9 mouse cellular contexts compared by ENCODE assay signal in genomic region chr4:153482459-153483338, GRCm38 (mm10). TPM values are rescaled to one million over a fixed set of nuclear protein-coding genes. Genes with fewer than 3 reads are reported as not detected.
A peak's percentile ranks its signal among the peaks of the same experiment; 100 is the strongest.
DNase-seq lines count a peak whose midpoint lies in the region; ATAC-seq and TF ChIP-seq lines count a peak whose summit lies in the region.
"Had no signal": no experiment of that assay in that cellular context is flagged by ENCODE, and none has a peak within 500 bp of the region (broad histone marks: within the 10 kb centered on the region; RNA-seq: fewer than 3 reads in every experiment).

Gene Ajap1, minus strand, starts transcription at chr4:153482811.

- H3K4me1 ChIP-seq in cerebellum, adult 2 months (ENCODE audit: control insufficient read depth, insufficient read depth, low read length) = no peaks in the 10 kb centered on the region
- H3K4me1 ChIP-seq in lung, postnatal 0 days (ENCODE audit: insufficient read depth, low read depth, low read length) = no peaks in the 10 kb centered on the region
- peaks cover 10% of the 10 kb centered on the region for H3K4me1 ChIP-seq in intestine, embryonic 14.5 days (replicated peaks; ENCODE audit: control insufficient read depth, insufficient read depth, low read length)
- peaks cover 84% of the 10 kb centered on the region for H3K4me1 ChIP-seq in midbrain, embryonic 10.5 days
- no peaks in the 10 kb centered on the region for H3K4me1 ChIP-seq in stomach, postnatal 0 days (replicated peaks; ENCODE audit: control insufficient read depth, insufficient read depth)

- H3K9me3 ChIP-seq in lung, postnatal 0 days (ENCODE audit: low read length) = no peaks in the 10 kb centered on the region
- H3K9me3 ChIP-seq in intestine, embryonic 14.5 days (ENCODE audit: control insufficient read depth, low read length) = no peaks in the 10 kb centered on the region
- no peaks in the 10 kb centered on the region for H3K9me3 ChIP-seq in midbrain, embryonic 10.5 days (replicated peaks)
- H3K9me3 ChIP-seq in stomach, postnatal 0 days (ENCODE audit: control insufficient read depth, low read length) = no peaks in the 10 kb centered on the region

- peaks cover 1% of the 10 kb centered on the region; the same call in 1 of the 2 replicates for H3K27me3 ChIP-seq in cerebellum, adult 2 months (ENCODE audit: control insufficient read depth, insufficient read depth, low read length)
- H3K27me3 ChIP-seq in lung, postnatal 0 days (replicated peaks; ENCODE audit: insufficient read depth, low read length) = peaks cover 46% of the 10 kb centered on the region
- H3K27me3 ChIP-seq in intestine, embryonic 14.5 days (replicated peaks; ENCODE audit: control insufficient read depth, insufficient read depth, low read length) = peaks cover 78% of the 10 kb centered on the region
- peaks cover 84% of the 10 kb centered on the region for H3K27me3 ChIP-seq in midbrain, embryonic 10.5 days (ENCODE audit: low read depth, poor library complexity, severe bottlenecking)
- peaks cover 27% of the 10 kb centered on the region for H3K27me3 ChIP-seq in stomach, postnatal 0 days (ENCODE audit: control insufficient read depth, insufficient read depth, low read length)

- H3K36me3 ChIP-seq in lung, postnatal 0 days (ENCODE audit: insufficient read depth, low read length) = no peaks in the 10 kb centered on the region
- no peaks in the 10 kb centered on the region for H3K36me3 ChIP-seq in intestine, embryonic 14.5 days (ENCODE audit: control insufficient read depth, insufficient read depth, low read length)
- H3K36me3 ChIP-seq in midbrain, embryonic 10.5 days = no peaks in the 10 kb centered on the region
- no peaks in the 10 kb centered on the region for H3K36me3 ChIP-seq in stomach, postnatal 0 days (ENCODE audit: control insufficient read depth, insufficient read depth, low read length)

- DNase-seq in cerebellum, adult 2 months = peak in 1 of 2 experiments; percentile 38
- DNase-seq in lung, postnatal 0 days (ENCODE audit: low spot score) = no peak
- DNase-seq in lung, postnatal 4 days = no peak
- peak; percentile 62 for DNase-seq in intestine, embryonic 14.5 days (ENCODE audit: low spot score)
- DNase-seq in midbrain, embryonic 10.5 days (ENCODE audit: low spot score) = peak; percentile 85
- DNase-seq in stomach, postnatal 0 days (ENCODE audit: low spot score) = no peak
- DNase-seq in natural killer cell, adult 2 months (ENCODE audit: low spot score in 2 of 2) = no peak

- no peak for TF ChIP-seq CTCF in cerebellum, adult 2 months (IDR thresholded peaks at IDR 0.05; ENCODE audit: borderline replicate concordance, insufficient read depth, low read depth, low read length)
- no peak for TF ChIP-seq CTCF in lung, postnatal 0 days (IDR thresholded peaks at IDR 0.05)
- no peak for TF ChIP-seq CTCF in stomach, postnatal 0 days (IDR thresholded peaks at IDR 0.05; ENCODE audit: low read depth)

- H3K27ac ChIP-seq in cerebellum, adult 2 months (ENCODE audit: insufficient read depth, low read length) = no peak within 1 kb of the TSS
- H3K27ac ChIP-seq in lung, postnatal 0 days (ENCODE audit: low read length) = no peak within 1 kb of the TSS
- no peak within 1 kb of the TSS for H3K27ac ChIP-seq in intestine, embryonic 14.5 days (ENCODE audit: low read depth)
- H3K27ac ChIP-seq in midbrain, embryonic 10.5 days (replicated peaks) = peak within 1 kb of the TSS; percentile 87
- H3K27ac ChIP-seq in stomach, postnatal 0 days (replicated peaks) = no peak within 1 kb of the TSS

- H3K4me2 ChIP-seq in lung, postnatal 0 days (replicated peaks; ENCODE audit: low read depth, low read length) = peak within 1 kb of the TSS; percentile 27; the same call in 1 of the 2 replicates
- peak within 1 kb of the TSS; percentile 75 for H3K4me2 ChIP-seq in intestine, embryonic 14.5 days (ENCODE audit: low read length)
- H3K4me2 ChIP-seq in stomach, postnatal 0 days (replicated peaks; ENCODE audit: low read depth) = peak within 1 kb of the TSS; percentile 49

- ATAC-seq in cerebellum, adult (ENCODE audit: insufficient number of reproducible peaks, low FRiP score, low TSS enrichment) = no peak
- ATAC-seq in lung, postnatal 0 days = no peak
- 0 out of 2 replicates have a peak, but pooled peaks have one; percentile 30 for ATAC-seq in intestine, embryonic 14.5 days (replicated peaks; ENCODE audit: low FRiP score, low TSS enrichment, low read depth)
- ATAC-seq in stomach, postnatal 0 days (ENCODE audit: low FRiP score, low TSS enrichment) = no peak

- no peak within 1 kb of the TSS for H3K9ac ChIP-seq in lung, postnatal 0 days (replicated peaks; ENCODE audit: low read depth)
- peak within 1 kb of the TSS; percentile 22; the same call in 1 of the 2 replicates for H3K9ac ChIP-seq in intestine, embryonic 14.5 days (ENCODE audit: low read length)
- no peak within 1 kb of the TSS for H3K9ac ChIP-seq in stomach, postnatal 0 days (ENCODE audit: low read length)

- no peak for TF ChIP-seq POLR2A in cerebellum, adult 2 months (IDR thresholded peaks at IDR 0.05; ENCODE audit: borderline replicate concordance, insufficient read depth, low read length)

- peak within 1 kb of the TSS; percentile 47 for H3K4me3 ChIP-seq in cerebellum, adult 2 months (replicated peaks; ENCODE audit: insufficient read depth, low read depth, low read length)
- H3K4me3 ChIP-seq in lung, postnatal 0 days (ENCODE audit: low read depth, low read length) = no peak within 1 kb of the TSS; the same call in 1 of the 2 replicates
- H3K4me3 ChIP-seq in intestine, embryonic 14.5 days (ENCODE audit: low read depth, low read length) = peak within 1 kb of the TSS; percentile 41
- peak within 1 kb of the TSS; percentile 75 for H3K4me3 ChIP-seq in midbrain, embryonic 10.5 days
- H3K4me3 ChIP-seq in stomach, postnatal 0 days (ENCODE audit: low read depth, low read length) = peak within 1 kb of the TSS; percentile 27
- H3K4me3 ChIP-seq: myocyte had no signal

- TF ChIP-seq EP300 in lung, postnatal 0 days (IDR thresholded peaks at IDR 0.05) = no peak
- no peak for TF ChIP-seq EP300 in stomach, postnatal 0 days (optimal IDR thresholded peaks at IDR 0.05)

- 1% methylated on average over 108 of the region's 114 CpGs for WGBS in cerebellum, adult 2 months
- WGBS in lung, postnatal 0 days = 2% methylated on average over 58 of the region's 114 CpGs
- 1% methylated on average over 90 of the region's 114 CpGs for WGBS in intestine, embryonic 14.5 days
- under 1% methylated on average over 98 of the region's 114 CpGs for WGBS in midbrain, embryonic 10.5 days
- WGBS in stomach, postnatal 0 days = under 1% methylated on average over 61 of the region's 114 CpGs

RNA-seq across cellular contexts. Expression of gene Ajap1, which starts in this region (rescaled TPM):
- 18.6 and 19.1 TPM in 2 replicates for polyA plus RNA-seq in cerebellum, adult 2 months (2012; rRNA removed)
- polyA plus RNA-seq in lung, postnatal 0 days (2015; fragmentation: Nextera tagmentation; extraction: Ambion mirVana) = 0.11 and 0.35 TPM in 2 replicates
- 0.63 and 1.3 TPM in 2 replicates for polyA plus RNA-seq in intestine, embryonic 14.5 days (2014; fragmentation: Nextera tagmentation; extraction: Ambion mirVana)
- 2.2 and 2.4 TPM in 2 replicates for polyA plus RNA-seq in midbrain, embryonic 10.5 days (2016; fragmentation: Nextera tagmentation; extraction: Ambion mirVana)
- polyA plus RNA-seq in stomach, postnatal 0 days (2015; fragmentation: Nextera tagmentation; extraction: Ambion mirVana) = 0.24 and 0.33 TPM in 2 replicates
- polyA plus RNA-seq: myocyte had no signal

Comparison
In these comparisons a context has a peak if more than half of its experiments do, and no peak if none do; other contexts are left out.
1. DNase-seq: peak in intestine, embryonic 14.5 days (single experiment) and midbrain, embryonic 10.5 days (single experiment); none in lung, postnatal 0 days (single experiment), lung, postnatal 4 days (0 of 2), stomach, postnatal 0 days (single experiment) and natural killer cell, adult 2 months (0 of 2).
2. Peak in every context shown above with its lines, with median percentiles within 50 percentile points of each other: H3K4me2 ChIP-seq.